Mouse (Mus musculus): ENCODE results near the gene Samd5. TPM values are rescaled to one million over a fixed set of nuclear protein-coding genes. Genes with fewer than 3 reads are reported as not detected.

Samd5 gene
- polyA plus RNA-seq, 1 experiment from 2014 or later = 6.0 TPM

GRCm38 (mm10) chr10:9646391-9646790, 28.6 kb downstream of the Samd5 start:
- ATAC-seq (ENCODE audit: low FRiP score, low read depth) = no peak
- Histone ChIP-seq H3K9ac (no peak overlapping the region), H3K36me3 (no peaks in the 10 kb centered on the region), H3K4me2 (replicated peaks) (no peak overlapping the region), H3K27me3 (no peaks in the 10 kb centered on the region), H3K9me3 (no peaks in the 10 kb centered on the region), H3K4me3 (no peak overlapping the region), H3K4me1 (peaks cover 6% of the 10 kb centered on the region; the same call in 1 of the 2 replicates), H3K27ac (no peak overlapping the region)
- WGBS = 80% methylated on average over 3 of the region's 3 CpGs

DNA sequence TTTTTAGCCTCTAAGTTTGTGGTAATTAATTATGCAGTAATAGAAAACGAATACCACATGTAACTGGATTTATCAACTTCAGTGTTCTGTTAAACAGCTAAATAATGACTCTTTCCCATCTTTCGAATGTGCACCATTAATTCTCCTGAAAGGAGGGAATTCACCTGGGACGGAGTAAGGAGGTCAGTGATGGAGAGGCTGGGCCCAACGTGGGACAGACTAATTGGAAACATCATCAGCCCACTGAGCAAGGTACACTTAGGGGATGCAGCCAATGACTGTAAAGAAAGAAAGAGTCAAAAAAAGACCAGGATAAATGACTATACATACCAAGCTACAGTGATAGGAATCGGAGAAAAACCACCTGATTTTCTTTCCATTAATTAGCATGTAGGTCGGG, 31.5 kb downstream of the Samd5 start:
- H3K36me3 ChIP-seq = no peaks in the 10 kb centered on the region
- no peak overlapping the region for H3K4me3 ChIP-seq
- H3K4me1 ChIP-seq = no peaks in the 10 kb centered on the region
- H3K9ac ChIP-seq = no peak overlapping the region
- no peak overlapping the region for H3K4me2 ChIP-seq (replicated peaks)
- no peak for ATAC-seq (ENCODE audit: low FRiP score, low read depth)
- no peak overlapping the region for H3K27ac ChIP-seq
- WGBS = 71% methylated on average over 6 of the region's 6 CpGs
- H3K27me3 ChIP-seq = no peaks in the 10 kb centered on the region
- H3K9me3 ChIP-seq = no peaks in the 10 kb centered on the region

DNA sequence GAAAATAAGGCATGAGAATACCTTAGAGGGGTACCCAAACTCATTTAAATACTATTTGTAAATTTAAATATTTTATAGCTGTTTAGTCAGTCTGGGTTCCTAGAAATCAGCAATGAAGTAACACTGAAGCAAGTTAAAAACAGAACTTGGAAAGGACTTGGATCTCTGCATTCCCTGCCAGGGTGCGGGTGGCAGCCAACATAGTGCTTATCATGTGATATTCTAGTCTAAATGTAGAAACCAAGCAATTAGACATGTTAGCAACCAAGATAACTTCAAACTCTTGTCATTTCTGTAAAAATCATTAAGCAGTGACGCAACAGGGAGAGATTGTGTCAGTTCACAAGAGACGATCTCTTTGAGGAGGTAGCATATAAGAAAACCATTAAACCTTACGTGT, 32.9 kb downstream of the Samd5 start:
- ATAC-seq (ENCODE audit: low FRiP score, low read depth) = no peak
- WGBS = 89% methylated on average over 4 of the region's 4 CpGs
- Histone ChIP-seq H3K9ac (no peak overlapping the region), H3K9me3 (no peaks in the 10 kb centered on the region), H3K4me1 (no peaks in the 10 kb centered on the region), H3K4me2 (replicated peaks) (no peak overlapping the region), H3K4me3 (no peak overlapping the region), H3K36me3 (no peaks in the 10 kb centered on the region), H3K27me3 (no peaks in the 10 kb centered on the region), H3K27ac (no peak overlapping the region)

DNA sequence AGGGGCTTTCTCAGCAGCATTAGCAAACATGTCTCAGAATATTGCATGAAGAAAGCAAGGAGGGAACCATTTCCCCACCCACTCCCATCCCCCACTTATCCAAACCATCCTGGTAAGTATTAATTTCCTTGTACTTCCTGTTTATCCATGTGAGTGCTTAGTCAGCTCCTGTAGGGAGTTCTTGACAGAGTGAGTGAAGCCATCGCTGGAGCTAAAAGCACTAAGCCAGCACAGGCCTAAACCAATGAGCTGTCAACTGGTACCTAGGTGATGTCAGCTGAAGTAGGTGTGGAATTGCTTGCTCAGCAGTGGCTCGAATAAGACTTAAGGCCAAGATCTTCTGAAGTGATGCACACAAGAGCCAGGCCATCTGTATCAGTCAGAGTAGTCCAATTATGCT, 34.3 kb downstream of the Samd5 start:
- Histone ChIP-seq H3K36me3 (no peaks in the 10 kb centered on the region), H3K9me3 (no peaks in the 10 kb centered on the region), H3K4me3 (no peak overlapping the region), H3K4me1 (no peaks in the 10 kb centered on the region), H3K27me3 (no peaks in the 10 kb centered on the region), H3K27ac (no peak overlapping the region), H3K4me2 (replicated peaks) (no peak overlapping the region), H3K9ac (no peak overlapping the region)
- 73% methylated on average over 2 of the region's 2 CpGs for WGBS
- no peak for ATAC-seq (ENCODE audit: low FRiP score, low read depth)

- no peak for ATAC-seq (ENCODE audit: low FRiP score, low read depth)
- H3K9ac ChIP-seq = no peak overlapping the region
- no peaks in the 10 kb centered on the region for H3K4me1 ChIP-seq
- no peak overlapping the region for H3K4me3 ChIP-seq
- no peaks in the 10 kb centered on the region for H3K36me3 ChIP-seq
- H3K9me3 ChIP-seq = no peaks in the 10 kb centered on the region
- WGBS = 79% methylated on average over 2 of the region's 2 CpGs
- no peak overlapping the region for H3K27ac ChIP-seq
- H3K27me3 ChIP-seq = no peaks in the 10 kb centered on the region
- no peak overlapping the region for H3K4me2 ChIP-seq (replicated peaks)
Measured at GRCm38 (mm10) chr10:9640056-9640455, 35.0 kb downstream of the Samd5 start.

DNA sequence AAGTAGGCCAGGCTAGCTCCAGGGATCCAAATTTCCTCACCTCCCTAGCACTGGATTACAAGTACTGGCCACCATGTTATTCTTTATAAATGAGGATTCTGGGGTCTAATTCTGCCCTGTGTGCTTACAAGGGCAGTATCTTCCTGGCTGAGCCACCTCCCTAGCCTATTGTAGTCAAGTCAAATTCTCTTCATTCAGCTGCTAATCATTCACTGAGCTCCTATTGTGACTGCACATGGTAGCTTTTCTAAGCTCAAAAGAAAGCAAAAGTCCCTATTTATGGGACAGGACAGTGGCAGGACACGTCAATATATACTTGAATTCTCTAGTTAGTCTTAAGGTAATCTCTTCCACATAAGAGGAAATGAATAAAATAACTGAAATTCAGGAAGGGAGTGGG, 49.7 kb downstream of the Samd5 start:
- Histone ChIP-seq H3K36me3 (no peaks in the 10 kb centered on the region), H3K4me2 (replicated peaks) (no peak overlapping the region), H3K9ac (no peak overlapping the region), H3K27me3 (no peaks in the 10 kb centered on the region), H3K27ac (no peak overlapping the region), H3K9me3 (no peaks in the 10 kb centered on the region), H3K4me1 (no peaks in the 10 kb centered on the region), H3K4me3 (no peak overlapping the region)
- ATAC-seq (ENCODE audit: low FRiP score, low read depth) = no peak
- 45% methylated on average over 1 of the region's 1 CpGs for WGBS

DNA sequence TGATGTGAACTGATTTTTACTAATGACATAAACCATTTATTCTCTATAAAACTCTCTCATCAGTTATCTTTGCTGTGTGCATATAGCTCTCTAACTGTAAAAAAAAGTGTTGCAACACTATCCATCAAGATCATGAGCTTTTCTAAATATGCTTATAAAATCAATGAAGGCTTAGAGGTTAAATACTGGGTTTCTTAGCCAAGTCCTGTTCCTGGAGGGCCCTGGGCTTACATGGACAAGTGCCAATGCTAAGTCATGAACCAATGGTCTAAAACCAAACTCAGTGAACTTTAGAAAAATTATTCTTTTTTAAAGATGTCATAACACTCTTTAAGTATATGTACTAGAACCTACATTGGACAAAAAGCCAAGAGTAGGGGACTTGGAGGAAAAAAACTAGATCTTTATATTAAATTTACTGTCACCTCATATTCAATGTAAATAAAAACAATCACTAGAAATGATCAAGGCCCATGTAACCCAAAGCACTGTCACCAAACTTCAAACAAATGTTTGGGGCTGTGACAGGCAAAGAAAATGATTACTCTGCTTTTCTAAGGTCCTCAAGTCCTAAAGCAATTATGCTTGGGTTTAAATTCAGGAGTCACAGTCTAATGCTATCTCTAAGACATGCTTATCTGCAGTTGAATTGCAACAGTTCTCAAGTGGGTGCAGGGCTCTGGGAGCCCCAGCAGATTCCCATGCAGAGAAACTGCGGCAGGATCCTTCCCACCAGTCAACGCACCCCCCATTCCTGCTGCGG, 52.9 kb downstream of the Samd5 start:
- H3K9me3 ChIP-seq = no peaks in the 10 kb centered on the region
- no peak overlapping the region for H3K4me3 ChIP-seq
- H3K27me3 ChIP-seq = no peaks in the 10 kb centered on the region
- no peaks in the 10 kb centered on the region for H3K4me1 ChIP-seq
- no peak for ATAC-seq (ENCODE audit: low FRiP score, low read depth)
- no peak overlapping the region for H3K4me2 ChIP-seq (replicated peaks)
- no peaks in the 10 kb centered on the region for H3K36me3 ChIP-seq
- no peak overlapping the region for H3K27ac ChIP-seq
- 77% methylated on average over 3 of the region's 3 CpGs for WGBS
- H3K9ac ChIP-seq = no peak overlapping the region

GRCm38 (mm10) chr10:9621055-9621454, 54.0 kb downstream of the Samd5 start:
- Histone ChIP-seq H3K9me3 (no peaks in the 10 kb centered on the region), H3K27me3 (no peaks in the 10 kb centered on the region), H3K4me2 (replicated peaks) (no peak overlapping the region), H3K4me3 (no peak overlapping the region), H3K4me1 (no peaks in the 10 kb centered on the region), H3K36me3 (no peaks in the 10 kb centered on the region), H3K9ac (no peak overlapping the region), H3K27ac (no peak overlapping the region)
- WGBS = 50% methylated on average over 1 of the region's 1 CpGs
- no peak for ATAC-seq (ENCODE audit: low FRiP score, low read depth)

- no peak overlapping the region for H3K9ac ChIP-seq
- no peaks in the 10 kb centered on the region for H3K27me3 ChIP-seq
- no peak overlapping the region for H3K4me3 ChIP-seq
- no peak for ATAC-seq (ENCODE audit: low FRiP score, low read depth)
- no peak overlapping the region for H3K27ac ChIP-seq
- no peaks in the 10 kb centered on the region for H3K4me1 ChIP-seq
- H3K9me3 ChIP-seq = no peaks in the 10 kb centered on the region
- H3K4me2 ChIP-seq (replicated peaks) = no peak overlapping the region
- no peaks in the 10 kb centered on the region for H3K36me3 ChIP-seq
Measured at GRCm38 (mm10) chr10:9615009-9615408, 60.0 kb downstream of the Samd5 start.

DNA sequence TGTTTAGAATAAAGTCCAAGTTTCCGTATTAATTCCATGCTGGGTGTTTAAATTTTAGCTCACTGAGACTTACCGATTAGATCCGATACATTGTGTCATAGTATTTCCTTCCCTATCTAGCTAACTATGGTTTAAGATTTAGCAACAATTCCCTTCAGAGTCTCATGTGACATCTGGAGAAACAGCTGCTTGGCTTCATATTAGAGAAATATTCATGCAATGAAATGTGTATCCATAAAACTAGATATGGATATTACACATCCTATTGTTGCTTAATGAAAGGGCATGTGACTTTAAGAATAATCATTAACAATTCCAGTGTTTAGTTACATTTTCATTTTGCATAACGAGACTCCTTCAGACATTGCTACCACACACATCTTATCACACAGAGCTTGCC, 66.2 kb downstream of the Samd5 start:
- H3K4me3 ChIP-seq = no peak overlapping the region
- H3K9me3 ChIP-seq = no peaks in the 10 kb centered on the region
- no peak overlapping the region for H3K27ac ChIP-seq
- H3K4me2 ChIP-seq (replicated peaks) = no peak overlapping the region
- H3K4me1 ChIP-seq = no peaks in the 10 kb centered on the region
- no peaks in the 10 kb centered on the region for H3K36me3 ChIP-seq
- WGBS = 76% methylated on average over 4 of the region's 4 CpGs
- H3K9ac ChIP-seq = no peak overlapping the region
- no peaks in the 10 kb centered on the region for H3K27me3 ChIP-seq
- ATAC-seq (ENCODE audit: low FRiP score, low read depth) = no peak

- Histone ChIP-seq H3K9me3 (no peaks in the 10 kb centered on the region), H3K4me1 (no peaks in the 10 kb centered on the region), H3K36me3 (no peaks in the 10 kb centered on the region), H3K4me2 (replicated peaks) (no peak overlapping the region), H3K4me3 (no peak overlapping the region), H3K27ac (no peak overlapping the region), H3K9ac (no peak overlapping the region), H3K27me3 (no peaks in the 10 kb centered on the region)
- ATAC-seq (ENCODE audit: low FRiP score, low read depth) = no peak
- 85% methylated on average over 2 of the region's 2 CpGs for WGBS
Measured at GRCm38 (mm10) chr10:9607155-9607554, 67.9 kb downstream of the Samd5 start.

GRCm38 (mm10) chr10:9605635-9606034, 69.4 kb downstream of the Samd5 start:
- no peaks in the 10 kb centered on the region for H3K36me3 ChIP-seq
- no peak overlapping the region for H3K9ac ChIP-seq
- 91% methylated on average over 5 of the region's 5 CpGs for WGBS
- ATAC-seq (ENCODE audit: low FRiP score, low read depth) = no peak
- no peak overlapping the region for H3K4me2 ChIP-seq (replicated peaks)
- H3K4me3 ChIP-seq = no peak overlapping the region
- H3K27me3 ChIP-seq = no peaks in the 10 kb centered on the region
- H3K4me1 ChIP-seq = no peaks in the 10 kb centered on the region
- no peak overlapping the region for H3K27ac ChIP-seq
- no peaks in the 10 kb centered on the region for H3K9me3 ChIP-seq

DNA sequence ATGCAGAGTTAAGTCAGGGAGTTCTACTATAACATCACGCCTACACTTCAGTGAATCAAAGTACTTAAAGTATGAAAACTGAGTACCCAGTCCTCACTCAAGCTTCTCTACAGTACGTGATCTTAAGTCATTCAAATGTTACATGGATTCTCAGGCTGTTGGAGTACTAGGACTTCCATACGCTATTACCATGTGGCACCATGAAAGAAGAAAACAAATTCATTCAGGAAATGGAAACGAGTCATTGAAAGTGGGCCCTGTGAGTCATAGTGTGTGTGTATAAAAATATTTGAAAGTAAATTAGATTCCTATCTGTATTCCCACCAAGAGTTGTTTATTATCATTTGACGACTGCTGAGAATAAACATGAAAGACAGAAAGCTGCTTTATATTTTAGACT, 71.7 kb downstream of the Samd5 start:
- H3K4me1 ChIP-seq = no peaks in the 10 kb centered on the region
- H3K9me3 ChIP-seq = no peaks in the 10 kb centered on the region
- ATAC-seq (ENCODE audit: low FRiP score, low read depth) = no peak
- no peak overlapping the region for H3K9ac ChIP-seq
- WGBS = 67% methylated on average over 5 of the region's 5 CpGs
- no peaks in the 10 kb centered on the region for H3K27me3 ChIP-seq
- no peak overlapping the region for H3K4me2 ChIP-seq (replicated peaks)
- H3K27ac ChIP-seq = no peak overlapping the region
- H3K36me3 ChIP-seq = no peaks in the 10 kb centered on the region
- H3K4me3 ChIP-seq = no peak overlapping the region
